Mouse (Mus musculus) heart, postnatal 4 days (tissue): ENCODE results near the gene D130043K22Rik. TPM values are rescaled to one million over a fixed set of nuclear protein-coding genes. Genes with fewer than 3 reads are reported as not detected.

Source experiments
- DNase-seq: peaks from one replicate; pipeline ENCODE4 v3.0.0; 2021
- total RNA-seq, 2 experiments: library from RNA; stranded (reverse); gene quantifications; 2 replicates each; pipeline ENCODE4 v1.2.3; 2021

D130043K22Rik gene
- under 1 TPM in 1 of 2 experiments, not detected in 1; 0.05 TPM for total RNA-seq

DNA sequence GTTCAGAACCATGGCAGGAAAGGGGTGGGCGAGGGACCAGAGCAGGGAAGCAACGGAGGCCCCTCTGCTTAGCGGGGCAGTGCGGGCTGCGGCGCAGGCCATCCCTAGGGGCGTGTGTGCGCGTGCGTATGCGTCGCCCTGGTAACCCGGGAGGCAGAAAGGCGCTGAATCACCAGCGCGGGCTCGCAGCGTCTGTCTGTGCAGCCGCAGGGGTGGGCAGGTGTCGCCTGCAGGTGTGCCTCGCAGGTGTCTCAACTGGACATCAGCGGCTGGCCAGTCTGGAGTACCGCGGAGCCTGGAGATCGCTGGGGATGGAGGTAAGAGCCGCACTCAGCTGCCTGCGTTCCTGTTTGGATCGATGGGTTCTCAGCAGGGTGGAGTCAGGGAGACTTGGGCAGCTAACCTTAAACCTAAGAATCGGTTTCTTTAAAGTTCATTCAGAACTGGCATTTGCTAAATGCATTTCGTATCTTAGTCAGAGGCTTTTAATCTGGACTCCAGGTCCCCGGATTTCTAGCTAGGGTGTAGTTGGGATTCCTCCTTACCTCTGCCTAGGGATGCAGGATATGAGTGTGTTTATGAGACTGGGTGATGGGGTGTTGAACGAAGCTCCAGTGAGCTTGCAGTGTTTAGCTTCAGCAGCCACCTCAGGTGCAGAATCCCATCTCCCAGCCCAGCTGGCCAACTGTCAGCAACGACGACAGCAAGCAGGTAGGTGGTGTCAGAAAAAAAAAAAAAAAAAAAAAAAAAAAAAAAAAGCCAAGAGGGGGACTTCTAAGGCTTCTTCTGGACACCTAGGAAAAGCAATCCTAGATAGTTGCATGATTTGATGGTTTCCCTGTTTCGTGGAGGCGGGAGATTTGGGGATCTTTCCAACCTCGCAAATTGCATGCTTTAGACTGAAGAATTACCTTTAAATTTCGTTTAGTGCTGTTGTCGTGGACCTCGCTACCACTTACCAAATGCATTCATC, at the start of gene D130043K22Rik:
Gene D130043K22Rik, plus strand, starts transcription at position 153 of the 973 bp plus-strand sequence.
- peak; percentile 35 for DNase-seq

DNA sequence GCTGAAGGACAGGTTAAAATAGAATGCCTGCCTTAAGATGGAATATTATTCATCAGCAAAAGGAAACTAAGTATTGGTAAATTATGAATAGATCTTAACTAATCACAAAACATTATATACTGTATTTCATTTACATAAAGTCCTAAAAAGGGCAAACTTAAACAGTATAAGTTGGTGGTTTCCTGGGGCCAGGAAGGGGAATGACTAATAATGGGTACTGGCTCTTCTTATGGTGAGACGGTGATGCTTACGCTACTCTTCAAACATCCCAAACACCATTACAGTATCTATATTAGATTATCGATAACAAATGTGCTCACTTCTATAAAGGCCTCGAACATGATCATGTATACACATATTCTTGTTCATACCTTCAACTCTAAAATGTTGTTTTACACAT, 46.2 kb upstream of the D130043K22Rik start:
- DNase-seq: no peak

- DNase-seq: no peak
Observed at GRCm38 (mm10) chr13:24799378-24799777, 45.6 kb upstream of the D130043K22Rik start.

DNA sequence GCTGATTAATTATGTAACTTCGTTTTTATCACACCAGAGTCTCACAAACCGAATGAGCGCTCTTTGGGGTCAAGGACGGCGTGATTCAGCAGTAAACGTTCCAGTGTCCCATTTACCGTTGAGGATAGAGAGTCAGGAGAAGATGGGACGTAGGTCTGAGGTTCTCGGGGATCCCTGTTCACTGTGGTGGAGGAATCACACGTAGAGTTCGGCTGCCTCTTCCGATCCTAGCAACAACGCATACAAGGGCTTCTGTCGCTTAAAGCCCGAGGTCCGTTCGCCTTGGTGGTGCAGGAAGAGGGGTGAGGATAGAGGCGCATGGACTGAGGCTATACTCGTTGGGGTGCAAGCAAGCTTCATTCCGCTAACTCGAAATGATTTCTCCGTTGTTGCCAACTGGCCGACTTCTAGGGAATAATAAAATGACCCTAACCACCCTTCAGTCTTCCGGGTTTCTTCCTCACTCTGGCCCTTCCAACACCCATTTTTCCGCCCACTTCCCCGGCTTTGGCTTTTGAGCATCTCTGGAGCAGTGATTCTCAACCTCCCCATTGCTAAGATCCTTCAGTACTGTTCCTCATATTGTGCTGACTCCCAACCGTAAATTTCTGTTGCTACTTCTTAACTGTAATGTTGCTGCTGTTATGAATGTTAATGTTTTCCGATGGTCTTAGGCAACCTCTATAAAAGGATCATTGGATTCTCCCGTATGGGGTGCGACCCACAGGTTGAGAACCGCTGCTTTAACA, 44.8 kb upstream of the D130043K22Rik start:
- DNase-seq: peak; percentile 40

DNA sequence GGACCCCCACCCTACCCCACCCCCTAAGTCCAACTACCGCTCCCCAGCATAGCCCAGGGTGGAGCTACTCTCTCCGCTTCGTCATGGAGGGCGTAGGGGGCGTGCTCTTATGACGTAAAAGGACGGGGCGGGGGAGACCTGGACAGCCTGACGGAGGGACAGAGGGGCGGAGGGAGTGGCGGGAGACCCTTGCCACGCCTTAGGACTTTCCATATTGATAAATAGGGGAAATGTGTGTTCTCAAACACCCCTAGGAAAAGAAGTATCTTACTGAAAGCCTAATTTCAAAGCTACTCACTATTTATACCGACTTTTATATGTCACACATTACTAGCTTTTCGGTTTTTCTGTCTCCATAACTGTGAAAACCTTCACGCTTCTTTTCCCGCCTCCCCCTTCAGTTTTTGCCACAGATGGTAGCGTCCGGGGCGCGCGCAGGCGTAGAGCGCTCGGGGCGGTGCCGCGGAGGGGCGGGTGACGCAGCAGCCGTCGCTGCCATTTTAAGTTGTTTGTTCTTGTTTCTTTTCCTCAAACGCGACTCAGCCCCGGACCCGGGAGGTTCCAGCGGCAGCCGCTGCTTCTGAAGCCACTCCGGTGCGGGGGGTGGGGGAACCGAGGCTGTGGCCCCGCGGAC, 44.1 kb upstream of the D130043K22Rik start:
- DNase-seq: peak; percentile 97

- DNase-seq: peak; percentile 74
Observed at GRCm38 (mm10) chr13:24801308-24801921, 43.5 kb upstream of the D130043K22Rik start, which contains the start of gene BC005537. Gene BC005537, plus strand, starts transcription at chr13:24801657.

- DNase-seq: peak; percentile 33
Observed at GRCm38 (mm10) chr13:24802131-24802691, 42.7 kb upstream of the D130043K22Rik start.

DNA sequence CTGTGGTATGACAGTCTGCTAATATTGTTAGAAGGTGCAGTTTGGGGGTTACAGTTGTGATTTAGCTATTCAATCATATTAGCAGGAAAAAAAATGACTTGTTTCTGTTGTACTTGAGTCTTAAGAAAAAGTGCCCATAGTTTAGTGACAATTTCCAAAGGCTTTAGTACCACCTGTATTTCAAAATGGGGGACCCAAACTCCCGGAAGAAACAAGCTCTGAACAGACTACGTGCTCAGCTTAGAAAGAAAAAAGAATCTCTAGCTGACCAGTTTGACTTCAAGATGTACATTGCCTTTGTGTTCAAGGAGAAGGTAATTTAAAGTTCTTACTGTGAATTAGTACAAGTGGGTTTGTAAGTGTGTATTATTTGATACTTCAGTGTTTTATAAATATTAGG, 41.7 kb upstream of the D130043K22Rik start:
- DNase-seq: no peak

DNA sequence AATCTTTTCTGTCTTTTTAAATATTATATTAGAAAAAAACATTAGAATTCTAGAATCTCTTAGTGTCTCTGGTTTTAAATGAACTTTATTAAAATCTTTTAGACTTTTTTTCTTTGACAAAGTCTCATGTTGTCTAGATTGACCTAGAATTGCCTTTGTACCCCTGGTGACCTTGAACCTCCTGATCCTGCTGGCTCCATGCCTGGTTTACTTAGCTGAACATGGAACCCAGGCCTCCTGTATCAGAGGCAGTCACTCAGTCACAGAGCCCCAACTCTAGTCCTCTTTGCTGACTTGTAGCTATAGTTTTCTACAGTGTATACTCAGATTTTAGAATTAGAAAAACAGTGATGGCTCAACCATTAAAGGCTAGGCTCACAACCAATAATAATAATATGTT, 38.9 kb upstream of the D130043K22Rik start:
- DNase-seq: peak; percentile 32

DNA sequence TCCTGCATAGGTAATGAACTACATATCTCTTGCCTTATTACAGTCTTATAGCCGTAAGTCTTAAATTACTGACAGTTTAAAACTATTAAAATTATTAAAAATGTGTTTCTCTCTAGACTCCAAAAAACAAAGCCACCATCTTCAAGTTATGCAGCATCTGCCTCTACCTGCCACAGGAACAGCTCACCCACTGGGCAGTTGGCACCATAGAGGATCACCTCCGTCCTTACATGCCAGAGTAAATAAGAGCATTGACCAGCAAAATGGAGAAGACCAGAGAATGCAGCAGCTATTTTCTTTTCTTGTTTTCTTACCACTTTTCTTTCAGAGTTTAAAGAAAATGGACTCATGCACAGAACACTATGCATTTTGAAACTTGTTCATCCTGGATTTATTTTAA, 32.4 kb upstream of the D130043K22Rik start:
- DNase-seq: no peak

DNA sequence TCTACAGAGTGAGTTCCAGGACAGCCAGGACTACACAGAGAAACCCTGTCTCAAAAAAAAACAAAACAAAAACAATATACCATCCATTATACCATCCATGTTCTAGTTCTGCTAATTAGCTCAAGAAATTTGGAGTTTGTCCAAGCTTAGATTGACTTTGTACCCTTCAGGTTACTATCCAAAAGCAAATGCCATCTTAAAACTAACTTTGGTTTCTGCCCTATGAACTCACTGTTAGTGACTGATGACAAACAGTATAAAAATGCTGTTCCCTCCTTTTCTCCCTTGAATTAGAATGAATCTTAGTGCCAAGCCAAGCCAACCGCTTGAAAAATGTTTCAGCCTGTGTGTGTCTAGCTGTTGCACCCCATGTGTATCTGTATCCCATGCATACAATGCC, 30.3 kb upstream of the D130043K22Rik start:
- no peak for DNase-seq

- DNase-seq: peak; percentile 20
Observed at GRCm38 (mm10) chr13:24816125-24817092, 28.5 kb upstream of the D130043K22Rik start.

DNA sequence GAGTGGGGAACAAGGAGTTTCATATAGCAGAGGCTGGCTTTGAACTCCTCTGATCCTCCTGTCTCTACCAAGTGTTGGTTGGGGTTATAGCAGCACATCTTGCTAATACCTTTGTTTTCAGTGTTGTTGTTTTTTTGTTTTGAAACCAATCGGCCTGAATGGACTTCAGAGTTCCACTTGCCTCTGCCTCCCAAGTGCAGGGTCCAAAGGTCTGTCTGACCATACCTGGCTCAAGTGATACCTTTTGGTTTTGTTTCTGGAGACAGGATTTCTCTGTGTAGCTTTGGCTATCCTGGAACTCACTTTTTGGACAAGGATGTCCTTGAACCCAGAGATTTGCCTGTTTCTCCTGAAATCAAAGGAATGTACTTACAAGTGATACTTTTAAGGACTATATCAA, 25.0 kb upstream of the D130043K22Rik start:
- DNase-seq: no peak

DNA sequence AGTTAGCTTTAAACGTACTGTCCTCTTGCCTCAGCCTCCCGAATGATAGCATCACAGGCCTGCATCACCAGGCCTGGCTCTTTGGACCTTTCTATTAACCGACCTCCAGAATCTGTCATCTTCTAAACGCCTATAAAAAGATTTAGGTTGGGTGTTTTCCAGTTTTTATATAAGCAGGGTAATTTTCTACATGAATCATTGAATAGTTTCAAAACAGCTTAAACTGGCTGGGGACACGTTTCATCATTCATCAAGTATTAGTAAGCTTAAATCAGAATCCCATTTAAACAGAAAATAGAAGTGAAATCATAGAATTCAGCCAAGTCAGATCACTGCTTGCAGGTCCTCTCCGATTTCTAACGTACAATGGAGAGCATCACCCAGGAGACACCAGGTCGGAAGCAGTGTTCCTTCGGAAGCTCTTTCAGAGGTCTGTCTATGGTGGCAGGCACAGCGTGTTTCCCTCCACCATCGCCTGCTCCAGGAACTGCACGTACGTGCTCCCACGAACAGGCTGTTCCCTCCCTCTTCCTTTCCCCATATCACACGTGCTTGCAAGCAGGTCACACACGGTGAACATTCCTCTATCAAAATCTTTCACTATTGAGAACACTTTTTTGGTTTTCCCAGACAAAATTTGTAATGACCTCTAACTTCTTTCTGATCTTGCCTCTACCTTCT, 22.1 kb upstream of the D130043K22Rik start:
- DNase-seq: no peak

- peak; percentile 42 for DNase-seq
Observed at GRCm38 (mm10) chr13:24824647-24825046, 20.3 kb upstream of the D130043K22Rik start.

- peak; percentile 50 for DNase-seq
Observed at GRCm38 (mm10) chr13:24825587-24825986, 19.3 kb upstream of the D130043K22Rik start.

DNA sequence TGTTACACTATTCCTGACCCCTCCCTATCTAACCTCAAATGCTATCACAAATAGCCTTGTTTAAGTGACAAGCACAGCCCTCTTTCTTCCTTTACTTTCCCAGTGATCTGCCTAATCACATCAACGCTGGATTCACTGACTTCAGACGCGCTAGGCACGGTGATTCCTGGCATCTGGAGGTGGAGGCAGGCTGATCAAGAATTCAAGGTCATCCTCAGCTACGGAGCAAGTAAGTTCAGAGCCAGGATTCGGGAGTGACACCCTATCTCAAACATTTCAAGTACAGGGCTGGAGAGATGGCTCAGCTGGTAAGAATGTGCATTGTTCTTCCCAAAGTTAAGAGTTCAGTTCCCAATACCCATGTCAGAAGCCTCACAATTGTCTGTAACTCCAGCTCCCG, 18.8 kb upstream of the D130043K22Rik start:
- no peak for DNase-seq

GRCm38 (mm10) chr13:24830756-24831352, 14.1 kb upstream of the D130043K22Rik start:
- DNase-seq: no peak

DNA sequence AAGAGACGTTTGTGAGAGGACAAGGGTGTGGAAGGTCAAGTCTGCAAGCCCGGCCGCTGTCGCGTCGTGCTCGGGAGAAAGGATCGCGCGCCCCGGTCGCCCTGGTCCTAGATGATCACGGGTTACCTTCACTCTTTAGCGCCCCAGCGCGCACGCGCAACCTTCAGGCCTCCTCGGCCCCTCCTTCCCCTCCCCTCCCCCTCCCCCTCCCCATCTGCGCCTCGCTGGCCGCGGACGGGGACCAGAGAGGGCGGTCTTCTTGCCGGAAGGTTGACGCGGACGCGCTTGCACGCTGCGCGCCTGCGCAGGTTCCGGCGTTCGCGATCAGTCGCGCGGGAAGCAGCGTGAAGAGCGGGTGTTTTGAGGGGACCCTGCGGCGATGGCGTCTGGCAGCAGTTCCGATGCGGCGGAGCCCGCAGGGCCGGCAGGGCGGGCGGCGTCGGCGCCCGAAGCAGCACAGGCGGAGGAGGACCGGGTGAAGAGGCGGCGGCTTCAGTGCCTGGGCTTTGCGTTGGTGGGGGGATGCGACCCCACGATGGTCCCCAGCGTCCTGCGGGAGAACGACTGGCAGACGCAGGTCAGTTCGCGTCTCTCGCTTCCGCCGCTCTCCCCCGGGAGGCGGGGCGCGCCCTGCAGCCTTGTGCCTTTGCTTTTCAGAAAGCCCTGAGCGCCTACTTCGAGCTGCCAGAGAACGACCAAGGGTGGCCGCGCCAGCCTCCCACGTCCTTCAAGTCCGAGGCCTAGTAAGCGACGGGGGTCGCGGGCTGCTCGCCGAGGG, 13.4 kb upstream of the D130043K22Rik start, which contains the start of the genes Acot13 and Tdp2:
Gene Acot13, minus strand, starts transcription at position 188 of the 778 bp plus-strand sequence.
Gene Tdp2, plus strand, starts transcription at position 327 of the 778 bp plus-strand sequence.
- peak; percentile 96 for DNase-seq
